Mouse (Mus musculus): ENCODE measurements at regions not wholly inside any gene's neighbourhood (a gene's known extent, or its start where the extent isn't known, plus 50 kb on each side); places are given as distances from the start of the nearest gene placed in this dataset.

GRCm38 (mm10) chr1:121052120-121052501, 280.3 kb downstream of the Insig2 start:
- Histone ChIP-seq H3K4me2 (replicated peaks) (no peak overlapping the region), H3K27ac (no peak overlapping the region), H3K27me3 (no peaks in the 10 kb centered on the region), H3K4me3 (no peak overlapping the region), H3K9me3 (no peaks in the 10 kb centered on the region), H3K4me1 (peaks cover 7% of the 10 kb centered on the region), H3K36me3 (no peaks in the 10 kb centered on the region), H3K9ac (no peak overlapping the region)
- no peak for ATAC-seq (ENCODE audit: insufficient number of reproducible peaks, insufficient read depth, low FRiP score, low TSS enrichment)
- 76% methylated on average over 5 of the region's 5 CpGs for WGBS

GRCm38 (mm10) chr1:121053692-121054091, 278.7 kb downstream of the Insig2 start:
- 0 out of 2 replicates have a peak, but pooled peaks have one; percentile 25 for ATAC-seq (ENCODE audit: insufficient number of reproducible peaks, insufficient read depth, low FRiP score, low TSS enrichment)
- Histone ChIP-seq H3K4me2 (replicated peaks) (no peak overlapping the region), H3K36me3 (no peaks in the 10 kb centered on the region), H3K9ac (no peak overlapping the region), H3K27ac (no peak overlapping the region), H3K4me1 (peaks cover 7% of the 10 kb centered on the region), H3K27me3 (no peaks in the 10 kb centered on the region), H3K4me3 (no peak overlapping the region), H3K9me3 (no peaks in the 10 kb centered on the region)
- WGBS = 29% methylated on average over 11 of the region's 11 CpGs

GRCm38 (mm10) chr1:121074569-121074968, 257.8 kb downstream of the Insig2 start:
- H3K9ac ChIP-seq = no peak overlapping the region
- H3K9me3 ChIP-seq = no peaks in the 10 kb centered on the region
- WGBS = 66% methylated on average over 1 of the region's 1 CpGs
- H3K27me3 ChIP-seq = 0 out of 2 replicates have a peak, but pooled peaks cover 4% of the 10 kb centered on the region
- H3K4me1 ChIP-seq = no peaks in the 10 kb centered on the region
- no peak overlapping the region for H3K4me3 ChIP-seq
- no peak for ATAC-seq (ENCODE audit: insufficient number of reproducible peaks, insufficient read depth, low FRiP score, low TSS enrichment)
- no peaks in the 10 kb centered on the region for H3K36me3 ChIP-seq
- no peak overlapping the region for H3K4me2 ChIP-seq (replicated peaks)
- H3K27ac ChIP-seq = no peak overlapping the region

GRCm38 (mm10) chr1:121082839-121083238, 249.6 kb downstream of the Insig2 start:
- no peaks in the 10 kb centered on the region for H3K27me3 ChIP-seq
- H3K4me3 ChIP-seq = no peak overlapping the region
- no peak for ATAC-seq (ENCODE audit: insufficient number of reproducible peaks, insufficient read depth, low FRiP score, low TSS enrichment)
- H3K27ac ChIP-seq = no peak overlapping the region
- H3K36me3 ChIP-seq = no peaks in the 10 kb centered on the region
- no peaks in the 10 kb centered on the region for H3K9me3 ChIP-seq
- 21% methylated on average over 5 of the region's 5 CpGs for WGBS
- H3K9ac ChIP-seq = no peak overlapping the region
- H3K4me1 ChIP-seq = peaks cover 3% of the 10 kb centered on the region; the same call in 1 of the 2 replicates
- no peak overlapping the region for H3K4me2 ChIP-seq (replicated peaks)

- WGBS = 32% methylated on average over 2 of the region's 2 CpGs
- 0 out of 2 replicates have a peak overlapping the region, but pooled peaks have one; percentile 30 for H3K27ac ChIP-seq
- no peak overlapping the region for H3K9ac ChIP-seq
- H3K9me3 ChIP-seq = no peaks in the 10 kb centered on the region
- H3K4me3 ChIP-seq = no peak overlapping the region
- peaks cover 3% of the 10 kb centered on the region; the same call in 1 of the 2 replicates for H3K4me1 ChIP-seq
- no peaks in the 10 kb centered on the region for H3K27me3 ChIP-seq
- ATAC-seq (ENCODE audit: insufficient number of reproducible peaks, insufficient read depth, low FRiP score, low TSS enrichment) = no peak
- H3K36me3 ChIP-seq = no peaks in the 10 kb centered on the region
- no peak overlapping the region for H3K4me2 ChIP-seq (replicated peaks)
Observed at GRCm38 (mm10) chr1:121085101-121085727, 247.2 kb downstream of the Insig2 start.

- H3K27me3 ChIP-seq = no peaks in the 10 kb centered on the region
- no peak overlapping the region for H3K4me3 ChIP-seq
- no peaks in the 10 kb centered on the region for H3K36me3 ChIP-seq
- H3K4me2 ChIP-seq (replicated peaks) = no peak overlapping the region
- 23% methylated on average over 7 of the region's 7 CpGs for WGBS
- H3K4me1 ChIP-seq = peaks cover 3% of the 10 kb centered on the region; the same call in 1 of the 2 replicates
- no peak overlapping the region for H3K27ac ChIP-seq
- H3K9ac ChIP-seq = no peak overlapping the region
- ATAC-seq (ENCODE audit: insufficient number of reproducible peaks, insufficient read depth, low FRiP score, low TSS enrichment) = no peak
- H3K9me3 ChIP-seq = no peaks in the 10 kb centered on the region
Observed at GRCm38 (mm10) chr1:121087124-121087887, 245.1 kb downstream of the Insig2 start.

GRCm38 (mm10) chr1:121090628-121091027, 241.8 kb downstream of the Insig2 start:
- Histone ChIP-seq H3K4me1 (0 out of 2 replicates have a peak, but pooled peaks cover 4% of the 10 kb centered on the region), H3K36me3 (no peaks in the 10 kb centered on the region), H3K4me2 (replicated peaks) (no peak overlapping the region), H3K4me3 (no peak overlapping the region), H3K9ac (no peak overlapping the region), H3K27ac (no peak overlapping the region), H3K9me3 (no peaks in the 10 kb centered on the region), H3K27me3 (no peaks in the 10 kb centered on the region; the same call in 1 of the 2 replicates)
- no peak for ATAC-seq (ENCODE audit: insufficient number of reproducible peaks, insufficient read depth, low FRiP score, low TSS enrichment)
- WGBS = 88% methylated on average over 4 of the region's 4 CpGs

- H3K9ac ChIP-seq = no peak overlapping the region
- H3K4me2 ChIP-seq (replicated peaks) = no peak overlapping the region
- 0 out of 2 replicates have a peak, but pooled peaks cover 4% of the 10 kb centered on the region for H3K4me1 ChIP-seq
- peaks cover 5% of the 10 kb centered on the region for H3K27me3 ChIP-seq
- no peak overlapping the region for H3K4me3 ChIP-seq
- 44% methylated on average over 5 of the region's 5 CpGs for WGBS
- no peak overlapping the region for H3K27ac ChIP-seq
- H3K36me3 ChIP-seq = no peaks in the 10 kb centered on the region
- no peak for ATAC-seq (ENCODE audit: insufficient number of reproducible peaks, insufficient read depth, low FRiP score, low TSS enrichment)
- H3K9me3 ChIP-seq = no peaks in the 10 kb centered on the region
Observed at GRCm38 (mm10) chr1:121092870-121093269, 239.5 kb downstream of the Insig2 start.

- Histone ChIP-seq H3K36me3 (no peaks in the 10 kb centered on the region), H3K9ac (no peak overlapping the region), H3K9me3 (no peaks in the 10 kb centered on the region), H3K27ac (peak overlapping the region; percentile 36), H3K4me1 (0 out of 2 replicates have a peak, but pooled peaks cover 4% of the 10 kb centered on the region), H3K4me3 (peak overlapping the region; percentile 32), H3K4me2 (replicated peaks) (peak overlapping the region; percentile 51), H3K27me3 (peaks cover 16% of the 10 kb centered on the region)
- ATAC-seq (ENCODE audit: insufficient number of reproducible peaks, insufficient read depth, low FRiP score, low TSS enrichment) = peak; percentile 47; the same call in 1 of the 2 replicates
- WGBS = 3% methylated on average over 28 of the region's 28 CpGs
Observed at GRCm38 (mm10) chr1:121096551-121097550, 235.5 kb downstream of the Insig2 start.

- Histone ChIP-seq H3K27me3 (no peaks in the 10 kb centered on the region), H3K36me3 (no peaks in the 10 kb centered on the region), H3K27ac (peak overlapping the region; percentile 26; the same call in 1 of the 2 replicates), H3K4me2 (replicated peaks) (no peak overlapping the region), H3K4me3 (no peak overlapping the region), H3K4me1 (0 out of 2 replicates have a peak, but pooled peaks cover 9% of the 10 kb centered on the region), H3K9me3 (no peaks in the 10 kb centered on the region), H3K9ac (no peak overlapping the region)
- WGBS = 42% methylated on average over 4 of the region's 4 CpGs
- ATAC-seq (ENCODE audit: insufficient number of reproducible peaks, insufficient read depth, low FRiP score, low TSS enrichment) = no peak
Observed at GRCm38 (mm10) chr1:121111776-121112344, 220.5 kb downstream of the Insig2 start.

- Histone ChIP-seq H3K27me3 (no peaks in the 10 kb centered on the region), H3K4me3 (no peak overlapping the region), H3K9ac (no peak overlapping the region), H3K4me1 (0 out of 2 replicates have a peak, but pooled peaks cover 9% of the 10 kb centered on the region), H3K27ac (no peak overlapping the region), H3K9me3 (no peaks in the 10 kb centered on the region), H3K4me2 (replicated peaks) (no peak overlapping the region), H3K36me3 (no peaks in the 10 kb centered on the region)
- ATAC-seq (ENCODE audit: insufficient number of reproducible peaks, insufficient read depth, low FRiP score, low TSS enrichment) = no peak
- 20% methylated on average over 1 of the region's 1 CpGs for WGBS
Observed at GRCm38 (mm10) chr1:121112464-121112863, 219.9 kb downstream of the Insig2 start.

Measured in embryonic facial prominence, embryonic 12.5 days (tissue).